In the genomic region with DNA sequence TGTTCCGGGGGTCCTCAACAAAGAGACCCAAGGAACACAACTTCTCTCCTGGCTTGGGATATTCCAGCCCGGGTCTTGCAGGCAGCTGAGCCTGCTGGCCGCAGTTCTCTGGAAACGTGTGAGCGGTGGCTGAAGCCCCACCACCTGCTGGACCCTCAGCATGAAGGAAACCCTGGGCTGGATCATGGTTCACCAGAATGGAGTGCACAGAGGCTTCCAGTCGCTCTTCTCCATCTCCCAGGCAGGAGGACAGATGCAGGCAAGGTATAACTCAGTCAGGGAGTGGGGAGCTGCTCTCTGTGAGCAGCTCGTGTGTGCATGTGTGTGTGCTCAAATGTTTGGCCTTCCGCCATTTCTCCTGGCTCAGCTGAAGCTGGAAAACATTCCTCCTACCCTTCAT, we compare ENCODE assay signal across 8 mouse cellular contexts. TPM values are rescaled to one million over a fixed set of nuclear protein-coding genes. Genes with fewer than 3 reads are reported as not detected.
A peak's percentile ranks its signal among the peaks of the same experiment; 100 is the strongest.
DNase-seq lines count a peak whose midpoint lies in the region; ATAC-seq and TF ChIP-seq lines count a peak whose summit lies in the region.

No protein-coding gene starts in this region.

- H3K27ac ChIP-seq in intestine, postnatal 0 days (ENCODE audit: low read depth, low read length): no peak overlapping the region
- H3K27ac ChIP-seq in limb, embryonic 11.5 days (replicated peaks; ENCODE audit: low read depth, low read length): no peak overlapping the region
- peak overlapping the region; percentile 46 for H3K27ac ChIP-seq in midbrain, embryonic 15.5 days

- H3K36me3 ChIP-seq in intestine, postnatal 0 days (ENCODE audit: control insufficient read depth, insufficient read depth): no peaks in the 10 kb centered on the region
- H3K36me3 ChIP-seq in limb, embryonic 11.5 days (ENCODE audit: control insufficient read depth, insufficient read depth, low read length): no peaks in the 10 kb centered on the region
- H3K36me3 ChIP-seq in midbrain, embryonic 15.5 days (replicated peaks): no peaks in the 10 kb centered on the region

- peaks cover 58% of the 10 kb centered on the region for H3K27me3 ChIP-seq in intestine, postnatal 0 days (replicated peaks; ENCODE audit: control insufficient read depth, insufficient read depth, low read length)
- H3K27me3 ChIP-seq in limb, embryonic 11.5 days (ENCODE audit: control insufficient read depth, insufficient read depth, low read length): peaks cover 70% of the 10 kb centered on the region
- H3K27me3 ChIP-seq in midbrain, embryonic 15.5 days (replicated peaks): no peaks in the 10 kb centered on the region

- no peak for TF ChIP-seq CTCF in intestine, postnatal 0 days (IDR thresholded peaks at IDR 0.05; ENCODE audit: low read depth)

- H3K4me3 ChIP-seq in intestine, postnatal 0 days (ENCODE audit: low read depth, low read length): no peak overlapping the region
- no peak overlapping the region for H3K4me3 ChIP-seq in limb, embryonic 11.5 days (ENCODE audit: low read depth, low read length)
- no peak overlapping the region for H3K4me3 ChIP-seq in midbrain, embryonic 15.5 days

- H3K9ac ChIP-seq in intestine, postnatal 0 days (ENCODE audit: low read depth, low read length): no peak overlapping the region
- 0 out of 2 replicates have a peak overlapping the region, but pooled peaks have one; percentile 17 for H3K9ac ChIP-seq in limb, embryonic 11.5 days (ENCODE audit: low read length)
- no peak overlapping the region for H3K9ac ChIP-seq in midbrain, embryonic 15.5 days

- 12% methylated on average over 8 of the region's 8 CpGs for WGBS in intestine, postnatal 0 days
- 10% methylated on average over 8 of the region's 8 CpGs for WGBS in limb, embryonic 11.5 days
- 10% methylated on average over 8 of the region's 8 CpGs for WGBS in midbrain, embryonic 15.5 days

- ATAC-seq in intestine, postnatal 0 days: 0 out of 2 replicates have a peak, but pooled peaks have one; percentile 37
- ATAC-seq in limb, embryonic 11.5 days (ENCODE audit: insufficient number of reproducible peaks, low FRiP score, low TSS enrichment, low read depth): peak; percentile 46; the same call in 1 of the 2 replicates
- ATAC-seq in midbrain, embryonic 15.5 days (replicated peaks): peak; percentile 38; the same call in 1 of the 2 replicates

- H3K9me3 ChIP-seq in intestine, postnatal 0 days (ENCODE audit: control insufficient read depth): no peaks in the 10 kb centered on the region
- no peaks in the 10 kb centered on the region for H3K9me3 ChIP-seq in limb, embryonic 11.5 days (ENCODE audit: control insufficient read depth, low read length)
- H3K9me3 ChIP-seq in midbrain, embryonic 15.5 days: no peaks in the 10 kb centered on the region

- H3K4me1 ChIP-seq in intestine, postnatal 0 days (replicated peaks; ENCODE audit: control insufficient read depth, insufficient read depth, low read length): no peaks in the 10 kb centered on the region
- peaks cover 16% of the 10 kb centered on the region for H3K4me1 ChIP-seq in limb, embryonic 11.5 days (ENCODE audit: control insufficient read depth, insufficient read depth, low read length)
- H3K4me1 ChIP-seq in midbrain, embryonic 15.5 days: peaks cover 97% of the 10 kb centered on the region

- H3K4me2 ChIP-seq in intestine, postnatal 0 days (replicated peaks; ENCODE audit: low read depth): no peak overlapping the region
- no peak overlapping the region for H3K4me2 ChIP-seq in limb, embryonic 11.5 days (ENCODE audit: low read depth, severe bottlenecking)
- peak overlapping the region; percentile 24 for H3K4me2 ChIP-seq in midbrain, embryonic 15.5 days

- DNase-seq in adrenal gland, postnatal 10 days: peak; percentile 88
- DNase-seq in adrenal gland, postnatal 4 days (ENCODE audit: low spot score in 2 of 2): no peak
- peak; percentile 94 for DNase-seq in embryo, embryonic 11 days
- peak; percentile 79 to 89 for DNase-seq in heart, adult 18-20 months
- peak; percentile 90 for DNase-seq in limb, embryonic 11.5 days (ENCODE audit: low spot score)
- DNase-seq in telencephalon, adult 2 months (ENCODE audit: low read depth, low spot score): peak; percentile 78

RNA-seq across cellular contexts. Expression of gene Srcin1, which starts 7.3 kb away (rescaled TPM):
- total RNA-seq in adrenal gland, postnatal 10 days (2021): 10 to 100 TPM in 1 of 2 experiments, 1 to 10 TPM in 1; 7.1 to 10.1 TPM
- total RNA-seq in adrenal gland, postnatal 4 days (2021): 10 to 100 TPM; 12.0 to 14.3 TPM
- total RNA-seq in heart, adult 18-20 months (2021): under 1 TPM; 0.18 to 0.25 TPM
- polyA plus RNA-seq in intestine, postnatal 0 days (2015; fragmentation: Nextera tagmentation; extraction: Ambion mirVana): 0.18 and 0.24 TPM in 2 replicates
- 0.28 and 0.34 TPM in 2 replicates for polyA plus RNA-seq in limb, embryonic 11.5 days (2014; fragmentation: Nextera tagmentation; extraction: Ambion mirVana)
- polyA plus RNA-seq in midbrain, embryonic 15.5 days (2015; fragmentation: Nextera tagmentation; extraction: Ambion mirVana): 13.2 and 13.9 TPM in 2 replicates

Comparison
In these comparisons a context has a peak if more than half of its experiments do, and no peak if none do; other contexts are left out.
1. DNase-seq: peak in adrenal gland, postnatal 10 days (single experiment), embryo, embryonic 11 days (single experiment), heart, adult 18-20 months (2 of 2), limb, embryonic 11.5 days (single experiment) and telencephalon, adult 2 months (single experiment); none in adrenal gland, postnatal 4 days (0 of 2).
2. RNA of gene Srcin1, which starts 7.3 kb away (total RNA-seq): 12.0 to 14.3 TPM in adrenal gland, postnatal 4 days and 7.1 to 10.1 TPM in adrenal gland, postnatal 10 days; 0.18 to 0.25 TPM in heart, adult 18-20 months; every median in the first group is over 4 times any median in the second.
3. Peak in every context shown above with its lines, with median percentiles within 50 percentile points of each other: ATAC-seq.